Mouse (Mus musculus) thymus, adult 2 months (tissue): ENCODE measurements around the gene 1190005I06Rik. TPM values are rescaled to one million over a fixed set of nuclear protein-coding genes. Genes with fewer than 3 reads are reported as not detected.

Experiments
- DNase-seq: peaks from one replicate; pipeline ENCODE4 v3.0.0; 2021
- H3K27ac ChIP-seq: fragments of 200-500 bp; 2 replicates; pipeline ENCODE4 v1.5.1; 2012; ENCODE audit warnings: low read length, control low read depth; ENCODE audit not compliant: control insufficient read depth, insufficient read depth
- H3K27me3 ChIP-seq: fragments of 200-500 bp; 2 replicates; pipeline ENCODE4 v1.6.1; 2012; ENCODE audit warnings: mild to moderate bottlenecking, low read length, moderate library complexity, mixed read lengths; ENCODE audit not compliant: control insufficient read depth, insufficient read depth
- H3K36me3 ChIP-seq: fragments of 200-500 bp; 2 replicates; pipeline ENCODE4 v1.6.1; 2012; ENCODE audit warnings: mild to moderate bottlenecking, low read length, moderate library complexity; ENCODE audit not compliant: control insufficient read depth, insufficient read depth
- H3K4me1 ChIP-seq: fragments of 200-500 bp; replicated peaks from 2 replicates; pipeline ENCODE4 v1.6.1; 2012; ENCODE audit warnings: low read length; ENCODE audit not compliant: control insufficient read depth, insufficient read depth
- H3K4me3 ChIP-seq: fragments of 200-500 bp; 2 replicates; pipeline ENCODE4 v1.5.1; 2012; ENCODE audit warnings: mild to moderate bottlenecking, low read length, control low read depth, moderate library complexity; ENCODE audit not compliant: control insufficient read depth, insufficient read depth
- CTCF ChIP-seq: fragments of 200-500 bp; IDR thresholded peaks from 2 replicates; pipeline ENCODE4 v1.5.1; 2012; ENCODE audit warnings: mild to moderate bottlenecking, control low read depth, low read length, moderate library complexity, borderline replicate concordance; ENCODE audit not compliant: control insufficient read depth, poor library complexity, insufficient read depth; ENCODE audit errors: extremely low read depth
- POLR2A ChIP-seq: fragments of 200-500 bp; IDR thresholded peaks from 2 replicates; pipeline ENCODE4 v1.6.1; 2012; ENCODE audit warnings: mild to moderate bottlenecking, low read length, control low read depth, moderate library complexity; ENCODE audit not compliant: control insufficient read depth, poor library complexity, insufficient read depth; ENCODE audit errors: extremely low read depth
- WGBS: fragments of 180-500 bp; shearing (Covaris S2); methylation state at CpG from one replicate; pipeline ENCODE4 v1.1.7; 2018; 5-methylcytosine and 5-hydroxymethylcytosine counted together
- polyA plus RNA-seq: library from polyadenylated mRNA; depleted of rRNA; stranded (reverse); fragments of >200 nt; gene quantifications from 2 replicates; pipeline ENCODE4 v1.2.3, GENCODE M21; 2012

The 1190005I06Rik gene
- polyA plus RNA-seq, 1 experiment: 5.6 TPM

- H3K4me1 ChIP-seq: no peaks in the 10 kb centered on the region
- H3K27ac ChIP-seq: no peak overlapping the region
- H3K36me3 ChIP-seq: no peaks in the 10 kb centered on the region
- H3K27me3 ChIP-seq: no peaks in the 10 kb centered on the region
- H3K4me3 ChIP-seq: no peak overlapping the region
- WGBS: 92% methylated on average over 5 of the region's 5 CpGs
- TF ChIP-seq POLR2A (no peak), CTCF (peak; percentile 75; the same call in 1 of the 2 replicates)
- DNase-seq: no peak
These were observed 52.9 kb downstream of the 1190005I06Rik start for GRCm38 (mm10) chr8:120594571-120594970.

GRCm38 (mm10) chr8:120591587-120592292, 55.7 kb downstream of the 1190005I06Rik start:
- DNase-seq: no peak
- Histone ChIP-seq H3K27ac (no peak overlapping the region), H3K27me3 (no peaks in the 10 kb centered on the region), H3K4me1 (peaks cover 14% of the 10 kb centered on the region), H3K36me3 (no peaks in the 10 kb centered on the region), H3K4me3 (no peak overlapping the region)
- 86% methylated on average over 10 of the region's 10 CpGs for WGBS
- TF ChIP-seq CTCF: no peak
- no peak for TF ChIP-seq POLR2A

DNA sequence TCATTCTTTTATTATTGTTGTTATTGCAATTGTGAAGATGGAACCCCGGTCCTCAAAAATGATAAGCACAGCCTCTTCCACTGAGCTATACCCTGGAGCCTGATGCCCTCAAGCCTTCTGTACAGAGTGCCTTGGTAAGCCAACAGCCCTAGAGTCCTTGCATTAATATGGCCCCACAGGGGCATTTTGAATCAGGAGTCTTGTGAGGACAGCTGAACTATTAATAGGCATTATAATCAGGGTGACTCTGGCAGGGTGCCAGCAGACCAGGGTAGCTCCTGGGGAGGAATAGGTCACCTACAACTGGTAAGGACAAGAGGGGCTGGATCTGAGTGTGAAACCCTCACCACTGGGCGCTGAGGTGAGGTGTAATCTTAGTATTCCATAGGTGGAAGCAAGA, 57.5 kb downstream of the 1190005I06Rik start:
- 58% methylated on average over 2 of the region's 2 CpGs for WGBS
- TF ChIP-seq POLR2A (no peak), CTCF (no peak)
- no peak for DNase-seq
- H3K4me3 ChIP-seq: no peak overlapping the region
- H3K27me3 ChIP-seq: no peaks in the 10 kb centered on the region
- H3K36me3 ChIP-seq: no peaks in the 10 kb centered on the region
- peaks cover 24% of the 10 kb centered on the region for H3K4me1 ChIP-seq
- H3K27ac ChIP-seq: no peak overlapping the region

DNA sequence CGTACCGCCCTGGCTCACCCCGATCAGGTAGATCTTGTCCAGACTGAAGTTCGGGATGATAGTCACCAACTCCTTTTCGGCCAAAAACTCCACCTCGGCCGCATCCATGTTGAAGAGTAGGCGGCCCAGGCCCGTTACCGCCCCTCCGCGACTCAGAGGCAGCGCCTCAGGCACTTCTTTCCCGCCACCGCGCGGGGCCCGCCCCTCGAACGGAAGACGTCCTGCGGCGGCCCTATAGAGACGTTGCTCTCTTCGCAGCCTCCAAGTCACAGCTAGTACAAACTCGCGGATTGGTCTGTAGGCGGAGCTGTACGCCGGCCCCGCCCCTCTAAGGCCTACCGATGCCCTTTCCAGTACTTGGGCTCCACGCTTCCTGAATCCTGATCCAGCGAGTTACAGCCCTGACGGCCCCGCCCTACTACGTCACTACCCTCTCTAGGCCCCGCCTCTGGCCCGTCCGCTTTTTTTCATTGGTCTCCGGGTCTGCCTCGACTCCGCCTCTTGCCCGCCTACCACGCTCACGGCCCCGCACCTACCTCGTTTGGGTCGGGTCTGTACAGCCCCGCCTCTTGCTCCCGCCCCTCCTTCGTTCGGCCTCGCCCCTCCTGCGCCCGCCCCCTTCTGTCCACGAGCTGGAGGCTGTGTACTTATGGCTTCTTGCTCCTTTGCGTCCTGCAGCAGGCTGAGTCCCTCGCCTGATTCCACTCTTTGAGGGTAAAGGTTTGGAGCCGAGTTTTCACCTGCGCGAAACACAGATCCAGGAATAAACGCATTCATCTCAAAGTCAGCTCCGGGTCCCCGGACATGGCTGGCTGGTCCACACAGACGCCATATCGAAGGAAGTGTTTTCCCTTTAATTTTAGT, 58.3 kb downstream of the 1190005I06Rik start, which contains the start of gene Gins2:
TSS of gene Gins2 (minus strand) at position 397 of the 864 bp plus-strand sequence.
- Histone ChIP-seq H3K36me3 (no peaks in the 10 kb centered on the region), H3K4me1 (peaks cover 24% of the 10 kb centered on the region), H3K4me3 (peak within 1 kb of the TSS; percentile 59), H3K27me3 (no peaks in the 10 kb centered on the region), H3K27ac (no peak within 1 kb of the TSS)
- under 1% methylated on average over 66 of the region's 67 CpGs for WGBS
- DNase-seq: peak; percentile 99
- no peak for TF ChIP-seq POLR2A
- no peak for TF ChIP-seq CTCF

DNA sequence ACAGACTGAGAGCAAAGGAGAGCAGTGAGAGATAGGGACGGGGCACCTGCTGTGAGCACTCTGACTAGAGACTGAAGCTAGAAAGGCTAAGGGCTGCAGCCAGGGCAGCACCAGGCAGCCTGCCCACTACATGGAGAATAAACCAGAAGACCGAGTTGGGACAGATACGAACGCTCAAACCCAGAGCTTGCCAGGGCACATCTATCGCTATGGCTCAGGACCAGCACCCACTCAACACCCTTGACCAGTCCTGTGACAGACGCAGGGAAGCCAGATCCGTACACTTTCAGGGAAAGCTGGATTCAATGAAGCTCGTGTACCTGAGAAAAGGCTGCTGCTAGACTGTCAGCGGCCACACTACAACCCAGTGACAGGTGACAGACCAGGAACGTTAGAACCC, 61.9 kb downstream of the 1190005I06Rik start:
- Histone ChIP-seq H3K36me3 (peaks cover under 1% of the 10 kb centered on the region; the same call in 1 of the 2 replicates), H3K27me3 (no peaks in the 10 kb centered on the region), H3K4me1 (peaks cover 24% of the 10 kb centered on the region), H3K27ac (no peak overlapping the region), H3K4me3 (no peak overlapping the region)
- no peak for DNase-seq
- TF ChIP-seq POLR2A: no peak
- TF ChIP-seq CTCF: no peak
- 94% methylated on average over 10 of the region's 10 CpGs for WGBS

GRCm38 (mm10) chr8:120581811-120582210, 65.6 kb downstream of the 1190005I06Rik start:
- Histone ChIP-seq H3K4me3 (no peak overlapping the region), H3K27me3 (no peaks in the 10 kb centered on the region), H3K36me3 (peaks cover 36% of the 10 kb centered on the region), H3K4me1 (peaks cover 11% of the 10 kb centered on the region), H3K27ac (no peak overlapping the region)
- no peak for TF ChIP-seq CTCF
- TF ChIP-seq POLR2A: no peak
- DNase-seq: no peak
- 95% methylated on average over 8 of the region's 8 CpGs for WGBS
